Mouse (Mus musculus) gonadal fat pad, adult 2 months (tissue): ENCODE measurements around the gene Unc79. TPM values are rescaled to one million over a fixed set of nuclear protein-coding genes. Genes with fewer than 3 reads are reported as not detected.

ENCODE experiments used
- DNase-seq: peaks from one replicate; pipeline ENCODE4 v3.0.0-alpha.2; 2012; ENCODE audit warnings: low read depth
- polyA plus RNA-seq: library from polyadenylated mRNA; depleted of rRNA; stranded (reverse); fragments of >200 nt; gene quantifications from 2 replicates; pipeline ENCODE4 v1.2.3, GENCODE M21; 2012; rRNA removed

The Unc79 gene
- polyA plus RNA-seq, 1 experiment: 1.1 TPM

DNA sequence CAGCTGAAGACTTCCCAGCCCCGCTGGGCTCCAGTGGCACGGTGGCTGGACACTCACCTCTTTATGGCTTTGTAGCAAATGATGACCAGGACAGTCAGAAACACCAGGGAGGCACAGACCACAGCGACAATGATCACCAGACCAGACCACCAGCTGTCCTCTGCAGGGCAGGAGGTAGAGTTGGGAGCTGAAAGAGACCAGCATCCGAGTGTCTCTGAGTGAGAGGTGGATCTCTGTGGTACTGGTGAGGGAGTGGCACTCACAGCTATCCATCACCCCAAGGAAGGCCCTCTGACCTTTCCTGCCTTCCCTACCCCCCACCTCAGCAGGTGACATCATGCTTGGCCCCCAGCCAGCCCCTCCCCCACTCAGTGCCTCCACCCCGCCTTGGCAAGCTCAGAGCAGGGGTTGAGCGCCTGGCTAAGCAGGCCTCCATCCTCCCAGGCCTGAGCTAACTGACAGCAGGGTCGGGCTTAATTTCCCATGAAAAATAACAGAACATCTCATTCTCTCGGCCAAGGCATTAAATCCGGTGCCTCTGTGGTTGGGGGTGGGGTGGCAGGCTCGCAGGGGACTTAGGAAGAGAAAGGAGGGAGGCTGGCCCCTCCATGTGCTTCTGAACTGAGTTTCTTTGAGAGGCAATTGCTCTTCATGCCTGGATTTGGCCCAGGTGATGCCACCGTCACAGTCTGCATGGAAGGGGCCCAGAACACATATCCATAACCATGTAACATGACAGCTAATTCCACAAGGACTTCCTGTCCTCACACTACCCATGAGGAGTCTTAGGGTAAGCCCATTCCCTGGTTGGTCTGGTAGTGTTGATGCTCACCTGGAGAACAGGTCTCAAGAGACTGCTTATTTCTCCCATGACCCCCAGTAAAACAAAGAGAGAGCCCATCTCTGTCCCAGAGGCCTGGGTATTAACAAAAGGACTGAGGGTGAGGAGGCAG lies 254.2 kb downstream of the Unc79 start:
- no peak for DNase-seq

DNA sequence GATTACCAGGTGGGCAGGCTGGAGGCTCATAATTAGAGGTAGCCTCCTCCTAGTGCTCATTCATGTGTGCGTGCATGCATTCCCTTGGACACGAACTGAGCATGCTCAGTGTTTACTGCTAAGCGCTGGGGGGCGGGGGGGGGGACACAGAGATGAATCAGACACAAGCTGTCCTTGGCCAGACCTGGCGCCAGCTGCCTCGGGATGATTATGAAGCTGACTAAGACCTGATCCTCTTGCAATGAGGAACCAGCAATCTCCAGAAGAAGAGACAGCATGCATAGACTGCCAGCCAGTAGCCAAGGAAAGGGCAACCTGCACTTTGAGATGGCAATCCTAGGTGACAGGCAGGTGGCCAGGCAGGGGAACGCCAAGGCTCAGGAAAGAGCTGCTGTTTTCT lies 256.9 kb downstream of the Unc79 start:
- no peak for DNase-seq

DNA sequence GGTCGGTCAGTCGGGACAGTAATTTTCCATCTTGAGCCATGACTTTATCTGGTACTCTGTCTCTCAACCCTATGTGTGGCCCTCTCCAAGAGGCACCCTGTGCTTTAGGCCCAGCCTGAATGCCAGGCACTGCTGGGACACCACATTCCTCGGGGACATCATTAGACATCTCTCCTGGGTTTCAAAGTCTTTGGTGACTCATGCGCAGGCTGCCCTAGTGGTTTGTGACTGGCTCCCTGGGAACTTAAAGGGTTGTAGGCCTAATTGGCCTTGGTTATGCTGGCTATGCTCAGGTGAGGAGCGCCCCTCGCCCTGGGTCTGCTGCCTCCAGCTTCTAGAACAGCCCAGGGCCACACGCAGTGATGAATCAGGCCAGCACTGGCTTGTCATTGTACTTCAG lies 260.9 kb downstream of the Unc79 start:
- DNase-seq: no peak

DNA sequence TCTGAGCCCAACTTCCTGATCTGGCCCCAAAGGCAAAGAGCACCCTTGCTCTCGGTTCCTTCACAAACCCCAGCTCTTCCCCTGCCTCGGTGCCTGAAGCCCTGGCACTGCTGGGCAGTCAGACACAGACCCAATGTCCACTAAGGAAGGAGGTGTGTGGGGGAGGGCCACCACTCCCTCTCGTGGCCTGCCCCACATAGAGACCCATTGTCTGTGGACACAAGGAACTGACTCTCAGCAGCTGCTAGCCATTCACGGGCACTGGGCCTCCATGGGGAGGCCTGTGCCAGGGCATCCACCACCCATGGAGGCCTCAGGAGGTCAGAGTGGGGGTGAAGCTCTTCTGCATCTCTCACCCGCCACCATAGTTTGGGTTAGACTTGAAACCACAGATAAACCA lies 262.4 kb downstream of the Unc79 start:
- no peak for DNase-seq

DNA sequence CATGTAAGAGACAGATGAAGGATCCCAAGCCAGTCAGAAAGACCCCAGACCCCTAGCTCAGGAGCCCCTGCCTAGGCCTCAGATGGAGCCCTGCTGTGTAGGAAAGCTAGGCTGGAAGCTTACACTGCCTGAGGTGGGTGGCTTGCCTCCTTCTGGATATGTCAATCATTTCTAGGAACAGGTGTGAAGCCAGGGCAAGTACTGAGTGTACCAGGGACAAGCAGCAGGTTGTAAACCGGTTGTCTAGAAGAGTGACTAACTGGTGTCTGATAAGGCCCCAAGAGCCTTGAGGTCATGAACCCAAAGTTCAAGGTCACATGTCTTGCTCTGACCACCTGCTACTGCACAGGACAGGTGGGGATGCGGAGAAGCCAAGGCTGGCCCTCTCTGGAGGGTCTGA lies 264.9 kb downstream of the Unc79 start:
- DNase-seq: no peak

DNA sequence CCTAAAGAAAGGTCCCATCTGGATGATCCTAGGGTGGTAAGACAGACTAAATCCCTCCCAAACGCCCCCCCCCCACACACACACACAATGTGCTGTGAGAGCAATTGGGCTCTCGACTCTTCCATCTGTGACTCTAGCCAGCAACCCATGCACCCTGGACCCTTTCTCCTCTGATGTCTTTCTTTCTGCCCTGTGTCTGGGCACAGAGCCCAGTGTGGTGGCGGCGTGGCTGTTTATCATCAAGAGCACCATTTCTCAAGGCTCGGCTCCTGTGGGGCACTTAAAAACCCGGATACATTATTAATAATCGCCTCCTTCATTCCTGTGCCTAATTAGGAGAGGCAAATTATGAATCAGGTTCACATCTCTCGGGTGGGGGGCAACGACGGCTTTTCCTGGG lies 265.6 kb downstream of the Unc79 start:
- no peak for DNase-seq

- no peak for DNase-seq
Observed at GRCm38 (mm10) chr12:103214797-103215196, 266.1 kb downstream of the Unc79 start.

DNA sequence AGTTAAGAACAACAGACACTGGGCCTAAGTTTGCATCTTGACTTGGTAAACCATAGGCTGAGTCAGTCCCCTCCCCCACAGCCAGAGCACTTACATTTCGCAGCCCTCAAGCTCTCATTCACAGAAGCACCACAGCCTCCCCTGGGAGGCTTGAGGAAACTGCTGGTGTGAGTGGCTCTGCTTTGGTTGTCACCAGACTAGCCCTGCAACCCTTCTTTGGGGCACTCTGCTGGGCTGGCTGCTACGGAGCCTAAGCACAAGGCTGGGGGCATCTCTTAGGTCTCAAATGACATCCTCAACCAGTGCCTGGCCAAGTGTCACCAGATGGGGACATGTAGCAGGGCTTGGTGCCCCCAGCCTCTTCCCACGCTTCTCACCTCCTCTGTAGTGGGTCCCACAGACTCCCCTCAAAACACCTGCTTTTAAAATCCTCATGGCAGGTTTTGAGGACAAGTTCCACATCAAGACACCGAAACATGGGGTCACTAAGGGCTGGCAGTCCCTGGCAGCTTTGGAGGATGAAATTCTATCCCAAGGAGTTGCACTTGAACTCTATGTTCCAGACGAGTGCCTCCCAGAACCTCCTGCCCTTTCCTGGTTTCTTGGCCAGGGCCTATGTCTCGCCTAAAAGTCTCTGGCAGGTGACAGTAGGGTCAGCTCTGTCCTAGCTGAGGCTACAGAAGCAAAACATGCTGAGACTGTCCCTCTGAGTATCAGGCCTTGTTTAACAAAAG lies 267.4 kb downstream of the Unc79 start:
- DNase-seq: no peak

GRCm38 (mm10) chr12:103223671-103224070 lies 275.0 kb downstream of the Unc79 start:
- DNase-seq: no peak

DNA sequence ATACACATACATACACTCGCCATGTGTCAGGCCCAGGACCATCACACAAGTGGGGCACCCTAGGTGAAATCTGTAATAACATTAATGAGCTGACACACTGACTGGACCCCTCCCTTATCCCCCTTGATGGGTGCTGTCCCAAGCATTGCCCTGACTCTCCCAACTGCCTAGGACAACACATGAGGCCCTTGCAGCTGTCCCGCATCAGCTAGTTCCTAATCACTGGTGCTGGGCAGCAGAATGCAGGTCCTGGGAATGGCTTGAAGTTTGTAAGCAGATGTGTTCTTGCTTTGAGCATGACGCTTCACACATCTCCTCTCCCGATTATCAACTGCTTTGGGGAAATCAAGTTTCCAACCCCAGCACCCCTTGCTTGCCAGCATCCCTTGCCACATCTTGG lies 277.5 kb downstream of the Unc79 start:
- no peak for DNase-seq

DNA sequence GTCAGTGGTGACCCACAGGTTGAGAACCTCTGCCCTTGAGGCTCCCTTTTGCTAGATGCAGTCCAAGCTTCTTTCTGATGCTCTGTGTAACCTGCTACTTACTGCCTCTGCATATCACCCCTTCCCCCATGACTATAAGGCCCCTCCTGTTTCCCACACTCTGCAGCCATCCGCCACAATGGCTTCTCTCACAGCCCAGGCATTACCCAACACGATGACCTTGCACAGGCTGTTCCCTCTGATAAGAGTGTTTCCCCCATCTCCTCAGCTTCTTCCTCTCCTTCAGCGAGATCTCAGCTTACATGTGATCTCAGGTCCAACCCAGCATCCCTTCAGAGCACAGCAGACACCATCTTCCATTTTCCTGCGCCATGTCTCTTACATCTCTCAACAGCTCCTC lies 280.4 kb downstream of the Unc79 start:
- no peak for DNase-seq

Other genes with a start within 250 kb of the Unc79 start
- 71.0 and 81.2 TPM in 2 replicates for gene Itpk1, start 243.9 kb upstream of the Unc79 start, polyA plus RNA-seq
- gene Moap1, start 205.2 kb upstream of the Unc79 start, polyA plus RNA-seq: 1.1 and 1.4 TPM in 2 replicates
- 2.8 and 3.2 TPM in 2 replicates for gene Tmem251, start 205.1 kb upstream of the Unc79 start, polyA plus RNA-seq
- gene Gm28051, start 191.1 kb upstream of the Unc79 start, polyA plus RNA-seq: not detected in 2 replicates
- gene Gon7, start 191.1 kb upstream of the Unc79 start, polyA plus RNA-seq: 8.1 and 15.4 TPM in 2 replicates
- 19.2 and 20.2 TPM in 2 replicates for gene Ubr7, start 190.9 kb upstream of the Unc79 start, polyA plus RNA-seq
- gene Gm20604, start 190.2 kb upstream of the Unc79 start, polyA plus RNA-seq: 3.4 TPM in 2 replicates
- 16.8 and 18.2 TPM in 2 replicates for gene Btbd7, start 70.4 kb upstream of the Unc79 start, polyA plus RNA-seq
- 1.6 TPM in 2 replicates for gene Cox8c, start 49.5 kb upstream of the Unc79 start, polyA plus RNA-seq